Mouse (Mus musculus) thymus, postnatal 25 days (tissue): ENCODE results near the gene Dnah14.

ENCODE experiments used
- DNase-seq: peaks from one replicate; pipeline ENCODE4 v3.0.0; 2022

Gene Dnah14

GRCm38 (mm10) chr1:181854829-181855228 lies 278.5 kb downstream of the Dnah14 start:
- DNase-seq = no peak

GRCm38 (mm10) chr1:181856329-181856728 lies 280.0 kb downstream of the Dnah14 start:
- no peak for DNase-seq

- DNase-seq = peak; percentile 91
These were observed 284.3 kb downstream of the Dnah14 start for GRCm38 (mm10) chr1:181860659-181861058.

GRCm38 (mm10) chr1:181861181-181861902 lies 285.0 kb downstream of the Dnah14 start:
- peak; percentile 25 for DNase-seq

GRCm38 (mm10) chr1:181862676-181863374 lies 286.5 kb downstream of the Dnah14 start:
- DNase-seq = peak; percentile 30

GRCm38 (mm10) chr1:181863431-181863830 lies 287.1 kb downstream of the Dnah14 start:
- peak; percentile 55 for DNase-seq
